Mouse (Mus musculus) bone marrow, adult 2 months (tissue): ENCODE results near the gene Pus3.

ENCODE experiments used
- CTCF ChIP-seq: fragments of 200-500 bp; IDR thresholded peaks from 2 replicates; pipeline ENCODE4 v1.5.1; 2011; ENCODE audit warnings: low read length, control low read depth; ENCODE audit not compliant: control insufficient read depth, insufficient read depth
- POLR2A ChIP-seq: fragments of 200-500 bp; IDR thresholded peaks from 2 replicates; pipeline ENCODE4 v1.6.1; 2011; ENCODE audit warnings: low read depth, mild to moderate bottlenecking, control low read depth, low read length, borderline replicate concordance; ENCODE audit not compliant: control insufficient read depth

- TF ChIP-seq POLR2A (no peak), CTCF (no peak)
These were observed 11.7 kb upstream of the Pus3 start for GRCm38 (mm10) chr9:35546745-35547144.
